Mouse (Mus musculus) CH12.LX (cell line): ENCODE results near the gene Adgrb3. TPM values are rescaled to one million over a fixed set of nuclear protein-coding genes. Genes with fewer than 3 reads are reported as not detected.

Source experiments
- DNase-seq: peaks from one replicate; pipeline ENCODE4 v3.0.0-alpha.2; 2013; ENCODE audit errors: extremely low read depth
- H3K27ac ChIP-seq: 2 replicates; pipeline ENCODE4 v1.5.1; 2012; ENCODE audit warnings: low read depth, mild to moderate bottlenecking, control low read depth, moderate library complexity; ENCODE audit not compliant: insufficient read depth
- H3K27me3 ChIP-seq: replicated peaks from 2 replicates; pipeline ENCODE3; 2012; ENCODE audit warnings: inconsistent platforms
- H3K36me3 ChIP-seq, 2 experiments: replicated peaks in 1 of 2; 2 replicates each; pipeline versions ENCODE3 to v1.6.1; 2012; ENCODE audit warnings: inconsistent platforms in 1 of 2, low read length in 1 of 2, mild to moderate bottlenecking in 1 of 2, mixed read lengths in 1 of 2, moderate library complexity in 1 of 2; ENCODE audit not compliant: control insufficient read depth in 1 of 2, insufficient read depth in 1 of 2
- H3K4me1 ChIP-seq, 2 experiments: 2 replicates each; pipeline ENCODE4 v1.6.1; 2012; ENCODE audit warnings: inconsistent platforms in 1 of 2, moderate library complexity in 1 of 2; ENCODE audit not compliant: insufficient read depth in 2 of 2, control insufficient read depth in 1 of 2
- H3K4me2 ChIP-seq: 2 replicates; pipeline ENCODE4 v1.6.1; 2012; ENCODE audit warnings: low read depth, mild to moderate bottlenecking, control low read depth; ENCODE audit not compliant: poor library complexity, insufficient read depth, severe bottlenecking
- H3K4me3 ChIP-seq, 3 experiments: fragments of 150-350 bp in 1 of 3; sonication (generic) in 1 of 3; replicated peaks in 1 of 3; 2 replicates each; pipeline versions ENCODE3 to v1.5.1; 2011 to 2012; ENCODE audit warnings: low read depth in 2 of 3, low read length in 2 of 3, mild to moderate bottlenecking in 2 of 3, moderate library complexity in 2 of 3, control low read depth in 1 of 3, improper control_type of control experiment in 1 of 3, inconsistent platforms in 1 of 3, mixed read lengths in 1 of 3; ENCODE audit not compliant: poor library complexity in 1 of 3
- H3K79me2 ChIP-seq: replicated peaks from 2 replicates; pipeline ENCODE4 v1.6.1; 2012; ENCODE audit warnings: mild to moderate bottlenecking, moderate library complexity; ENCODE audit not compliant: control insufficient read depth, poor library complexity, insufficient read depth, severe bottlenecking; ENCODE audit errors: extremely low read depth
- H3K9ac ChIP-seq: 2 replicates; pipeline ENCODE4 v1.6.1; 2012; ENCODE audit warnings: low read depth, mild to moderate bottlenecking, control low read depth, moderate library complexity; ENCODE audit not compliant: insufficient read depth
- H3K9me3 ChIP-seq: replicated peaks from 2 replicates; pipeline ENCODE3; 2012; ENCODE audit warnings: low read length, inconsistent platforms, mixed read lengths
- BHLHE40 ChIP-seq: IDR thresholded peaks from 2 replicates; pipeline ENCODE4 v1.6.1; 2011; ENCODE audit warnings: mild to moderate bottlenecking, low read depth, low read length, improper control_type of control experiment
- CHD1 ChIP-seq: IDR thresholded peaks from 2 replicates; pipeline ENCODE4 v1.6.1; 2012; ENCODE audit warnings: low read depth, low read length, improper control_type of control experiment, inconsistent platforms
- CHD2 ChIP-seq: IDR thresholded peaks from 2 replicates; pipeline ENCODE4 v1.6.1; 2011; ENCODE audit warnings: low read length, improper control_type of control experiment
- CTCF ChIP-seq, 2 experiments: IDR thresholded peaks in 1 of 2; conservative IDR thresholded peaks in 1 of 2; 2 replicates each; pipeline ENCODE4 v1.5.1; 2011 to 2012; ENCODE audit warnings: low read depth in 2 of 2, low read length in 2 of 2, improper control_type of control experiment in 1 of 2, inconsistent platforms in 1 of 2, mild to moderate bottlenecking in 1 of 2, moderate library complexity in 1 of 2
- E2F4 ChIP-seq: IDR thresholded peaks from 2 replicates; pipeline ENCODE4 v1.6.1; 2011; ENCODE audit warnings: low read depth, low read length, improper control_type of control experiment; ENCODE audit not compliant: insufficient replicate concordance
- ELF1 ChIP-seq: IDR thresholded peaks from 2 replicates; pipeline ENCODE4 v1.6.1; 2014; ENCODE audit warnings: low read depth, mild to moderate bottlenecking, inconsistent platforms, low read length, improper control_type of control experiment
- ETS1 ChIP-seq: conservative IDR thresholded peaks from 2 replicates; pipeline ENCODE4 v1.6.1; 2012; ENCODE audit warnings: low read depth, mild to moderate bottlenecking, inconsistent platforms, low read length, improper control_type of control experiment, moderate library complexity
- HCFC1 ChIP-seq: IDR thresholded peaks from 2 replicates; pipeline ENCODE4 v1.6.1; 2012; ENCODE audit warnings: low read depth, mild to moderate bottlenecking, inconsistent platforms, low read length, improper control_type of control experiment
- IRF4 ChIP-seq: IDR thresholded peaks from 2 replicates; pipeline ENCODE4 v1.6.1; 2014; ENCODE audit warnings: low read depth, mild to moderate bottlenecking, inconsistent platforms, low read length, improper control_type of control experiment
- JUN ChIP-seq: IDR thresholded peaks from 2 replicates; pipeline ENCODE4 v1.6.1; 2011; ENCODE audit warnings: low read depth, mild to moderate bottlenecking, low read length, improper control_type of control experiment, moderate library complexity; ENCODE audit not compliant: insufficient read depth
- MAFK ChIP-seq: IDR thresholded peaks from 2 replicates; pipeline ENCODE4 v1.6.1; 2011; ENCODE audit warnings: low read length, improper control_type of control experiment; ENCODE audit not compliant: insufficient replicate concordance
- MAZ ChIP-seq: IDR thresholded peaks from 2 replicates; pipeline ENCODE4 v1.6.1; 2012; ENCODE audit warnings: low read depth, mild to moderate bottlenecking, inconsistent platforms, low read length, improper control_type of control experiment, moderate library complexity
- MEF2A ChIP-seq: IDR thresholded peaks from 2 replicates; pipeline ENCODE4 v1.6.1; 2014; ENCODE audit warnings: low read depth, mild to moderate bottlenecking, inconsistent platforms, low read length, improper control_type of control experiment, borderline replicate concordance
- MXI1 ChIP-seq: IDR thresholded peaks from 2 replicates; pipeline ENCODE4 v1.6.1; 2011; ENCODE audit warnings: mild to moderate bottlenecking, low read depth, low read length, improper control_type of control experiment
- MYC ChIP-seq: IDR thresholded peaks from 2 replicates; pipeline ENCODE4 v1.6.1; 2011; ENCODE audit warnings: low read depth, mild to moderate bottlenecking, improper control_type of control experiment, low read length
- NELFE ChIP-seq: IDR thresholded peaks from 2 replicates; pipeline ENCODE4 v1.6.1; 2011; ENCODE audit warnings: low read depth, low read length, improper control_type of control experiment
- POLR2A ChIP-seq: IDR thresholded peaks from 2 replicates; pipeline ENCODE4 v1.6.1; 2011; ENCODE audit warnings: low read depth, mild to moderate bottlenecking, improper control_type of control experiment, low read length
- POLR2AphosphoS2 ChIP-seq: IDR thresholded peaks from 2 replicates; pipeline ENCODE4 v1.6.1; 2011; ENCODE audit warnings: low read depth, low read length, improper control_type of control experiment
- RCOR1 ChIP-seq: conservative IDR thresholded peaks from 2 replicates; pipeline ENCODE4 v1.6.1; 2012; ENCODE audit warnings: low read depth, mild to moderate bottlenecking, inconsistent platforms, low read length, improper control_type of control experiment
- SIN3A ChIP-seq: IDR thresholded peaks from 2 replicates; pipeline ENCODE4 v1.6.1; 2012; ENCODE audit warnings: low read length, improper control_type of control experiment, inconsistent platforms
- TCF12 ChIP-seq: IDR thresholded peaks from 2 replicates; pipeline ENCODE4 v1.6.1; 2014; ENCODE audit warnings: low read depth, mild to moderate bottlenecking, inconsistent platforms, low read length, improper control_type of control experiment
- UBTF ChIP-seq: IDR thresholded peaks from 2 replicates; pipeline ENCODE4 v1.6.1; 2012; ENCODE audit warnings: low read depth, mild to moderate bottlenecking, inconsistent platforms, low read length, improper control_type of control experiment, moderate library complexity
- USF2 ChIP-seq: conservative IDR thresholded peaks from 2 replicates; pipeline ENCODE4 v1.6.1; 2011; ENCODE audit warnings: low read depth, low read length, improper control_type of control experiment
- ZC3H11A ChIP-seq: IDR thresholded peaks from 2 replicates; pipeline ENCODE4 v1.6.1; 2012; ENCODE audit warnings: low read depth, mild to moderate bottlenecking, inconsistent platforms, low read length, improper control_type of control experiment
- ZMIZ1 ChIP-seq: IDR thresholded peaks from 2 replicates; pipeline ENCODE4 v1.6.1; 2012; ENCODE audit warnings: low read depth, mild to moderate bottlenecking, inconsistent platforms, low read length, improper control_type of control experiment
- dilution Hi-C: fragments of 300-500 bp; cut with MboI; formaldehyde crosslinking; loops from 2 replicates; pipeline ENCODE4 v1.14.3; 2020; ENCODE audit warnings: low sequenced_read_pairs; ENCODE audit not compliant: extremely low pct_unique_long_range_greater_than_20kb, extremely low pct_ligation_motif_present
- in situ Hi-C: fragments of 300-500 bp; cut with MboI; formaldehyde crosslinking; loops from 3 replicates; pipeline ENCODE4 v1.14.3; 2019; ENCODE audit warnings: low sequenced_read_pairs, low pct_ligation_motif_present, low pct_unique_long_range_greater_than_20kb, mixed read lengths
- polyA plus RNA-seq: library from polyadenylated mRNA; unstranded; fragments of >175 nt; gene quantifications from 2 replicates; pipeline ENCODE4 v1.2.1, GENCODE M21; 2012; ENCODE audit warnings: low read depth; ENCODE audit not compliant: insufficient read length
- total RNA-seq, 2 experiments: library from RNA; depleted of rRNA; stranded (reverse); fragments of 300-350 nt in 1 of 2; fragments of >200 nt in 1 of 2; gene quantifications; 2 replicates each; pipeline ENCODE4 v1.2.3; 2012 to 2014

The Adgrb3 gene
- total and polyA plus RNA-seq, 3 experiments = not detected

GRCm38 (mm10) chr1:25057656-25058055, 771.9 kb downstream of the Adgrb3 start:
- in situ Hi-C loops (no loop called here), dilution Hi-C loops (no loop called here)
- H3K9ac ChIP-seq = no peak overlapping the region
- DNase-seq = no peak
- H3K4me1 ChIP-seq = no peaks in the 10 kb centered on the region
- TF ChIP-seq JUN (no peak), CTCF (conservative IDR thresholded peaks at IDR 0.05 in 1 of 2, IDR thresholded peaks at IDR 0.05 in 1 of 2; ENCODE audit: low read depth in 2 of 2, low read length in 2 of 2) (no peak), USF2 (no peak), MEF2A (no peak), ZC3H11A (no peak), POLR2A (no peak), CHD1 (no peak), IRF4 (no peak), MAZ (no peak), UBTF (no peak), NELFE (no peak), E2F4 (no peak), MAFK (no peak), TCF12 (no peak), ETS1 (no peak)
- no peaks in the 10 kb centered on the region for H3K36me3 ChIP-seq
- no peak overlapping the region for H3K27ac ChIP-seq
- no peaks in the 10 kb centered on the region for H3K27me3 ChIP-seq
- peaks cover 43% of the 10 kb centered on the region for H3K9me3 ChIP-seq
- H3K79me2 ChIP-seq = no peaks in the 10 kb centered on the region
- H3K4me2 ChIP-seq = no peak overlapping the region
- H3K4me3 ChIP-seq = no peak overlapping the region

DNA sequence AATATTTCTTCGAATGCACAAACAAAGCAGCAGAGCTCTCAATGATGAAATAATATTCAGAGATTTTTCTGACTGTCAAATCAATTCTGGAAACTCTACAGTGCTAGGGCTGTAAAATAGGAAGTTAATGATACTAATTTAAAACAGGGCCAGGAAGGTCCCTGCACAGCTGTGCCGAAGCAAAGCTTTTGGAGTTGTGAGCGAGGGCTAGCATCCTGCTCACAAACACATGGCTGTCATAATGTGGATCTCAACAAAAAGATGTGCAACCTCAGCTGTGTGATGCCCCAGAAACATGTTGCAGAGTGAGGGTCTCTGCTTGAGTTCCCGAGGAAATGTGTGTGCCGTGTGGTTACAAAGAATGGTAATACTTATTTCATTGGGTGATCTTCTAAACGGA, 772.3 kb downstream of the Adgrb3 start:
- Histone ChIP-seq H3K4me1 (no peaks in the 10 kb centered on the region), H3K9ac (no peak overlapping the region), H3K4me2 (no peak overlapping the region), H3K27me3 (no peaks in the 10 kb centered on the region), H3K79me2 (no peaks in the 10 kb centered on the region), H3K36me3 (no peaks in the 10 kb centered on the region), H3K27ac (no peak overlapping the region), H3K9me3 (peaks cover 41% of the 10 kb centered on the region), H3K4me3 (no peak overlapping the region)
- no peak for TF ChIP-seq HCFC1
- TF ChIP-seq UBTF = no peak
- no peak for TF ChIP-seq BHLHE40
- no peak for TF ChIP-seq SIN3A
- no peak for TF ChIP-seq CTCF (conservative IDR thresholded peaks at IDR 0.05 in 1 of 2, IDR thresholded peaks at IDR 0.05 in 1 of 2; ENCODE audit: low read depth in 2 of 2, low read length in 2 of 2)
- TF ChIP-seq CHD2 = no peak
- no peak for TF ChIP-seq ZMIZ1
- TF ChIP-seq TCF12 = no peak
- no peak for TF ChIP-seq CHD1
- TF ChIP-seq RCOR1 = no peak
- no peak for TF ChIP-seq POLR2AphosphoS2
- TF ChIP-seq MXI1 = no peak
- no peak for TF ChIP-seq MAFK
- TF ChIP-seq ELF1 = no peak
- TF ChIP-seq ETS1 = no peak
- no peak for TF ChIP-seq MYC
- TF ChIP-seq IRF4 = no peak
- no peak for DNase-seq
- in situ Hi-C loops (no loop called here), dilution Hi-C loops (no loop called here)
